Mouse (Mus musculus) neural tube, embryonic 11.5 days (tissue): ENCODE data around the gene Sfmbt1. TPM values are rescaled to one million over a fixed set of nuclear protein-coding genes. Genes with fewer than 3 reads are reported as not detected.

Experiments
- ATAC-seq: fragments of 200-750 bp; cut with Nextera tagmentation; 2 replicates; pipeline ENCODE4 v1.8.0; 2017; ENCODE audit warnings: moderate number of reproducible peaks, mild to moderate bottlenecking, moderate TSS enrichment, moderate library complexity; ENCODE audit not compliant: insufficient read depth, low FRiP score, low TSS enrichment
- DNase-seq: peaks from one replicate; pipeline ENCODE4 v3.0.0-alpha.2; 2015; ENCODE audit warnings: low spot score
- H3K27ac ChIP-seq: fragments of 300-500 bp; sonication (generic); 2 replicates; pipeline ENCODE4 v1.5.1; 2014; ENCODE audit warnings: low read depth, mild to moderate bottlenecking, low read length
- H3K27me3 ChIP-seq: fragments of 300-500 bp; sonication (generic); 2 replicates; pipeline ENCODE4 v1.6.1; 2014; ENCODE audit warnings: mild to moderate bottlenecking, low read length, mixed read lengths; ENCODE audit not compliant: control insufficient read depth, insufficient read depth
- H3K36me3 ChIP-seq: fragments of 300-500 bp; sonication (generic); 2 replicates; pipeline ENCODE4 v1.6.1; 2014; ENCODE audit warnings: mild to moderate bottlenecking, low read length, moderate library complexity, mixed read lengths; ENCODE audit not compliant: control insufficient read depth, insufficient read depth
- H3K4me1 ChIP-seq: fragments of 300-500 bp; sonication (generic); 2 replicates; pipeline ENCODE4 v1.6.1; 2014; ENCODE audit warnings: low read length, mixed read lengths; ENCODE audit not compliant: control insufficient read depth, insufficient read depth
- H3K4me2 ChIP-seq: fragments of 300-500 bp; sonication (generic); 2 replicates; pipeline ENCODE4 v1.6.1; 2014; ENCODE audit warnings: low read depth, mild to moderate bottlenecking, moderate library complexity
- H3K4me3 ChIP-seq: fragments of 300-500 bp; sonication (generic); 2 replicates; pipeline ENCODE4 v1.5.1; 2014; ENCODE audit warnings: low read depth, low read length
- H3K9ac ChIP-seq: fragments of 300-500 bp; sonication (generic); 2 replicates; pipeline ENCODE4 v1.6.1; 2014; ENCODE audit warnings: mild to moderate bottlenecking, low read length
- H3K9me3 ChIP-seq: fragments of 300-500 bp; sonication (generic); 2 replicates; pipeline ENCODE4 v1.6.1; 2016; ENCODE audit warnings: low read length; ENCODE audit not compliant: control insufficient read depth
- WGBS: fragments of 180-500 bp; shearing (Covaris S2); extraction: QIAGEN DNeasy Blood & Tissue Kit; methylation state at CpG from one replicate; pipeline ENCODE4 v1.1.7; 2014; 5-methylcytosine and 5-hydroxymethylcytosine counted together
- polyA plus RNA-seq: library from polyadenylated mRNA; unstranded; fragments of >200 nt; fragmentation: Nextera tagmentation; extraction: Ambion mirVana; gene quantifications from 2 replicates; pipeline ENCODE4 v1.2.1, GENCODE M21; 2014

The Sfmbt1 gene
- polyA plus RNA-seq, 1 experiment from 2014 or later, result 19.5 TPM

DNA sequence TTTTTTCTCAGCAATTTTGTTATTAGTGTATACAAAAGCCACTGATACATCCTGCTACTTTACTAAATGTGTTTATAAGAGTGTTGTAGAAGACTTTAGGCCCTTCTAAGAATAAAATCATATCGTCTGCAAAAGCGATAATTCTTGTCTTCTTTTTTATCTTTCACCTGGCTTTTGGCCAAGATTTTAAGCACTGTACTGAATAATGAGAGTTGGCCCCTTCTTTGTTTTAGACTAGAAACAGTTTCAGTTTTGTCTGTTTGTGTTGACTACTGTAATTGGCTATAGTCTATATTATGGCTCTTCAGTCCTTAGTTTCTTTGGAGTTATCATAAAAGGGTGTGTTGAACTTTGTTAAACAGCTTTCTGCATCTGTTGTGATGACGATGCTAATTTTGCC, 17.2 kb downstream of the Sfmbt1 start:
- no peaks in the 10 kb centered on the region for H3K36me3 ChIP-seq
- no peaks in the 10 kb centered on the region for H3K27me3 ChIP-seq
- no peak overlapping the region for H3K4me2 ChIP-seq
- WGBS, result 97% methylated on average over 3 of the region's 3 CpGs
- DNase-seq (no peak), ATAC-seq (no peak)
- H3K27ac ChIP-seq, result no peak overlapping the region
- no peaks in the 10 kb centered on the region for H3K4me1 ChIP-seq
- no peak overlapping the region for H3K9ac ChIP-seq
- H3K9me3 ChIP-seq, result no peaks in the 10 kb centered on the region
- no peak overlapping the region for H3K4me3 ChIP-seq

DNA sequence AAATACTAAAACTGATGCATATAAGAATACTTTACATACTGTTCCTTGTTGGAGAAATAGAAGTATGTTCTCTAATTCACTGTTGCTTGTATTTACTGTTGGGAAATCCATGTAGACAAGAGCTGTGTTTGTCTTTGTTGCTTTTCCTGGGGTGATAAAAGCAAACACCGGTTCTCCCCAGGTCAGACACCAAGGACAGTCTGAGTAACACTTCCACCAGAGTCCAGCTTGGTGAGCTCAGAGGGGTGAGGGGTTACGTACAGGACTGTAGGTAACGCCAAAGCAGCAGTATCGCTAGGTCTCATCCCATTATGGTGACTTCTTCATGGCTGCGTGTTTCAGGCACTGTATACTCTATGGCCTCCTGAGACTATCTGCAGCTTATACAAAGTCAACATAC, 20.0 kb downstream of the Sfmbt1 start:
- no peaks in the 10 kb centered on the region for H3K36me3 ChIP-seq
- H3K9ac ChIP-seq, result no peak overlapping the region
- H3K4me1 ChIP-seq, result no peaks in the 10 kb centered on the region
- ATAC-seq (no peak), DNase-seq (no peak)
- no peaks in the 10 kb centered on the region for H3K9me3 ChIP-seq
- no peak overlapping the region for H3K4me2 ChIP-seq
- H3K4me3 ChIP-seq, result no peak overlapping the region
- WGBS, result 94% methylated on average over 5 of the region's 5 CpGs
- H3K27me3 ChIP-seq, result no peaks in the 10 kb centered on the region
- H3K27ac ChIP-seq, result no peak overlapping the region

DNA sequence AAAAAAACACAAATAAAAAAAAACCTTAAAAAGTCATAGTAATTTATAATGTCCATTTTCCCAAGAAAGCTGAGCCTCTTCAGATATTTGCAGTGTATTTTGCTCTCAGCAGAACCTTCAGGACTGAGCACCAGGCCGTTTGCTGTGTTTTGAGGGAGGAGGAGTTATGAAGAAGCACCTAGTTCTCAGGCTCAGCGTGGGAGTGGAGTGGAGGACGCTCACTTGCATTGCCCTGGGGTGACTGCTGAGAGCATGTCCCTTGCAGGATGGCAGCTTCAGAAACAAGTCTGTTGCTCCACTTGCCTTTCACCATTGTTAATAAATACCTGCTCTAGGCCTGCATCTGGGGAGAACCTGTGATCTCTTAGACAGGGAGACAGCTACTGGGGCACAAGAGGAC, 21.2 kb downstream of the Sfmbt1 start:
- H3K36me3 ChIP-seq, result no peaks in the 10 kb centered on the region
- ATAC-seq (no peak), DNase-seq (no peak)
- no peaks in the 10 kb centered on the region for H3K27me3 ChIP-seq
- H3K4me2 ChIP-seq, result no peak overlapping the region
- no peaks in the 10 kb centered on the region for H3K4me1 ChIP-seq
- WGBS, result 84% methylated on average over 3 of the region's 3 CpGs
- H3K9ac ChIP-seq, result no peak overlapping the region
- no peaks in the 10 kb centered on the region for H3K9me3 ChIP-seq
- H3K27ac ChIP-seq, result no peak overlapping the region
- H3K4me3 ChIP-seq, result no peak overlapping the region

DNA sequence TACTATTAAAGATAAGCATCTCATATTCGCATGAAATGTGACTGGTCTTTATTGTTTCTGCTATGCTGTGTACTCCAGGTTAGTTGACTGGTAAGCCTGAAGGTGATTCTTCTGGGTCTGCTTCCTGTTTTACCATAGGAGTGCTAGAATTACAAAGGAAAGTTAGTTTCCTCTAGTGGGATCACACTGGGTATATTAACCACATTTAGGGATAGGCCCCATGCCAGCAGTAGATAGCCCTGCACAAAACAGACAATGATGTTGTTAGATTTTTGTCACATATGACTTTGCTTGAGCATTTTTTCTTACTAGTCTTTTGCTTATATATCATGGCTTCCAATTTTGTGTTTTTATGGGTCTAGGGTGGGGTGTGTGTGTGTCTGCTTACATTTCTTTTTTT, 21.8 kb downstream of the Sfmbt1 start:
- no peak for ATAC-seq
- Histone ChIP-seq H3K4me2 (no peak overlapping the region), H3K4me1 (no peaks in the 10 kb centered on the region), H3K4me3 (no peak overlapping the region), H3K36me3 (no peaks in the 10 kb centered on the region), H3K9ac (no peak overlapping the region), H3K27ac (no peak overlapping the region), H3K9me3 (no peaks in the 10 kb centered on the region), H3K27me3 (no peaks in the 10 kb centered on the region)
- 95% methylated on average over 1 of the region's 1 CpGs for WGBS
- DNase-seq, result no peak

DNA sequence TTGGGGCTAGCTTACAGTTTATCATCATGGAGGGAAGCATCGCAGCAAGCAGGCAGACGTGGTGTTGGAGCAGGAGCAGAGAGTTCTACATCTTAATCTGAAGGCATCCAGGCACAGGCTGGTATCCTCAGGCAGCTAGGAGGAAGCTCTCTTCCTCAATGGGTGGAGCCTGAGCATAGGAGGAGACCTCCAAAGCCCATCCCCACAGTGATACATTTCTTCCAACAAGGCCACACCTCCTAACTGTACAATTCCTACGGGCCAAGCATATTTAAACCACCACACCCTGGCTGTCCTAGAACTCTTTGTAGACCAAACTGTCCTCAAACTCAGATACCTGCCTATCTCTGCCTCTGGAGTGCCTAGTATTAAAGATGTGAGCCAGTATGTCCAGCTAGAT, 29.2 kb downstream of the Sfmbt1 start:
- DNase-seq (no peak), ATAC-seq (no peak)
- Histone ChIP-seq H3K4me1 (no peaks in the 10 kb centered on the region), H3K27ac (no peak overlapping the region), H3K9ac (no peak overlapping the region), H3K27me3 (no peaks in the 10 kb centered on the region), H3K9me3 (no peaks in the 10 kb centered on the region), H3K4me3 (no peak overlapping the region), H3K4me2 (no peak overlapping the region), H3K36me3 (no peaks in the 10 kb centered on the region)
- 81% methylated on average over 3 of the region's 3 CpGs for WGBS

DNA sequence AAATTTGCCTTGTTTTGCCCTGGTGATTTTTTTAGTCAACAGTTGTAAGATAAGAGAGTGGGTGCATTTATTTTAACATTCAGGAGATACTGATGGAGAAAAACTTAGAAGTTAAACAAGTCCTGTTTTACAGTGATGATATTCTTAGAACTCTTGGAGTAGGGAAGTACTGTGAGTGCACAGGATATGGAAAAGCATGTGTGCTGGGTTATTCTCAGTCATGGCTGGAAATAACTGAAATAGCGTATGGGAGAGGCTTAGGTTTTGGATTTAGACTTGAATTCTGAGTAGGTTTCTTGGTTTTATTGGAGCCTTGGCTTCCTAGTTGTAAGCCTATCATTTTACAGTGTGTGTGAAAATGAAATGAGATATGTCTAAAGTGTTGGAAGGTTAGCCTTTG, 31.5 kb downstream of the Sfmbt1 start:
- Histone ChIP-seq H3K4me3 (no peak overlapping the region), H3K36me3 (no peaks in the 10 kb centered on the region), H3K27me3 (no peaks in the 10 kb centered on the region), H3K4me2 (no peak overlapping the region), H3K4me1 (no peaks in the 10 kb centered on the region), H3K9ac (no peak overlapping the region), H3K9me3 (no peaks in the 10 kb centered on the region), H3K27ac (no peak overlapping the region)
- DNase-seq (no peak), ATAC-seq (no peak)
- WGBS, result 94% methylated on average over 1 of the region's 1 CpGs

DNA sequence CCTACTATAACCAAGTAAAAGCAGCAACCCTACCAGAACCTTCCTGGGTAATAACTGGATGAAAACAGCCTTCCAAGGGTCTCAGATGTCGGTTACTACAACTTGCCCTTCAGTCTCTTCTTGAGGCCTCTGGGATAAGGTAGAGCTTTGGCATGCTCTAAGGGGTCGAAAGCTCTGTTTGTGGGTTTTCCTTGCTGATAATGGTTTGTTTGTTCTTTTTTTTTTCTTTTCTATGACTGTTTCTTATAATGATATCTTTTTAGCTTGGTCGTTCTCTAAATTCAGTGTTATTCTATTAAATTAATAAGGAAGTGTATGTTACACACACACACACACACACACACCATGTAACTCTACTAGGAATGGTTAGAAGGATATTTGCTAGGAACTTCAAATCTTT, 42.6 kb downstream of the Sfmbt1 start:
- H3K27ac ChIP-seq, result no peak overlapping the region
- no peaks in the 10 kb centered on the region for H3K27me3 ChIP-seq
- DNase-seq (no peak), ATAC-seq (no peak)
- WGBS, result 87% methylated on average over 3 of the region's 3 CpGs
- H3K36me3 ChIP-seq, result no peaks in the 10 kb centered on the region
- H3K4me3 ChIP-seq, result no peak overlapping the region
- no peaks in the 10 kb centered on the region for H3K9me3 ChIP-seq
- no peaks in the 10 kb centered on the region for H3K4me1 ChIP-seq
- H3K9ac ChIP-seq, result no peak overlapping the region
- no peak overlapping the region for H3K4me2 ChIP-seq

DNA sequence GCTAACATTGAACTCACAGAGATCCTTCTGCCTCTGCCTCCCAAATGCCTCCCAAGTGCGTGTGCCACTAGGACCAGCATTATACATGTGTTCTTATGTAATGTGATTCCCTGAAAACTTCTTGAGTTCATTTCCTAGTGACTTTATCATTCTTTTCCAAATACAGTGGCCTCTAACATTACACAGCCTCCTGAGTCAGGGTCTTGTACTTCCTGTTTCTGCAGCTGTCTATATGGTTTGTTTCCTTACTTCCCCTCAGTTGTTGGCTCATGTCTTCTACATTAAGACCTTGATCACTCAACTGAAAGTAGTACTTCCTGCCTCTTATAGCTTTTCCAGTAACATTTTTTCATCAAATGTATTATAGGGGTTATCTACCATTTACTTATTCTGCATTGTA, 46.6 kb downstream of the Sfmbt1 start:
- DNase-seq (no peak), ATAC-seq (no peak)
- H3K9me3 ChIP-seq, result no peaks in the 10 kb centered on the region
- no peak overlapping the region for H3K9ac ChIP-seq
- WGBS, result 95% methylated on average over 1 of the region's 1 CpGs
- H3K4me2 ChIP-seq, result no peak overlapping the region
- no peaks in the 10 kb centered on the region for H3K36me3 ChIP-seq
- no peak overlapping the region for H3K4me3 ChIP-seq
- H3K27ac ChIP-seq, result no peak overlapping the region
- H3K27me3 ChIP-seq, result no peaks in the 10 kb centered on the region
- no peaks in the 10 kb centered on the region for H3K4me1 ChIP-seq

DNA sequence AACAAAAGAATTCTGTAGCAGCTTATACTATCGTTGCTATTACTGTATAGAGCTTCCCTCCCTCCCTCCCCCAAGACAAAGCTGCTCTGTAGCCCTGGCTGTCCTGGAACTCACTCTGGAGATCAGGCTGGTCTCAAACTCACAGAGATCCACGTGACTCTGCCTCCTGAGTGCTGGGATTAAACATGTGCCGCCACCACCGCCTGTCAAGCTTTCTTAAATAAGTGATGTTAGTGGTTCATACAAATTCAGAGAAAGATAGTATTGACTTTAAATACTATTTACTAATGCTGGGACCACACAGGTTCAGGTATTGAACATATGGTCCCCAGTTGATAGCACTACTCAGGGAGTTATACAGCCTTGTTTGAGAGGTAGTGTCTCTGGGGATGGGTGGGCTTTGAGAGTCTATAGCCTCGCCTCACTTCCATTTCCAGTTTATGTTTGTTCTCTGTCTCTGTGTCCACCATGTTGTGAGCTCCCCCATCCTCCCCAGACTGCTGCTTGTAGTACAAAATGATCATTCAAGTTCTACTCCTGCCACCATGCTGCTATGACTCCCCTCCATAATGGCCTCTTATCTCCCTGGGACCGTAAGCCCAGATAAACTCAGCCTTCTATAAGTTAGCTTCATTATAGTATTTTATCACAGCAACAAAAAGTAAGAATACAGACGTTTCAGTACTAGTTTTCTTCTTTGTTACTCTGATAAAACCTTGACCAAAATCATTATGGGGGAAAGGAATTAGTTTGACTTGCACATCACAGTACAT, 47.7 kb downstream of the Sfmbt1 start:
- WGBS, result 91% methylated on average over 7 of the region's 7 CpGs
- DNase-seq, result no peak

More for the DNA sequence above, 47.7 kb downstream of the Sfmbt1 start:
- Histone ChIP-seq H3K9ac (no peak overlapping the region), H3K36me3 (no peaks in the 10 kb centered on the region), H3K27me3 (no peaks in the 10 kb centered on the region), H3K9me3 (no peaks in the 10 kb centered on the region), H3K27ac (no peak overlapping the region), H3K4me1 (no peaks in the 10 kb centered on the region), H3K4me2 (no peak overlapping the region), H3K4me3 (no peak overlapping the region)
- no peak for ATAC-seq
